Mouse (Mus musculus) heart, embryonic 12.5 days (tissue): Measurements from ENCODE around the gene Cnn1. TPM values are rescaled to one million over a fixed set of nuclear protein-coding genes. Genes with fewer than 3 reads are reported as not detected.
A peak's percentile ranks its signal among the peaks of the same experiment; 100 is the strongest.

Experiments used
- ATAC-seq: fragments of 200-750 bp; cut with Nextera tagmentation; 2 replicates; pipeline ENCODE4 v1.8.0; 2017; ENCODE audit warnings: moderate TSS enrichment, moderate library complexity; ENCODE audit not compliant: insufficient number of reproducible peaks, low FRiP score
- H3K27ac ChIP-seq: fragments of 300-500 bp; sonication (generic); 2 replicates; pipeline ENCODE4 v1.5.1; 2016; ENCODE audit warnings: mild to moderate bottlenecking, moderate library complexity; ENCODE audit not compliant: poor library complexity, severe bottlenecking
- H3K27me3 ChIP-seq: fragments of 300-500 bp; sonication (generic); replicated peaks from 2 replicates; pipeline ENCODE4 v1.6.1; 2016; ENCODE audit warnings: mild to moderate bottlenecking, moderate library complexity
- H3K36me3 ChIP-seq: fragments of 300-500 bp; sonication (generic); 2 replicates; pipeline ENCODE4 v1.6.1; 2016; ENCODE audit warnings: mild to moderate bottlenecking, moderate library complexity
- H3K4me1 ChIP-seq: fragments of 300-500 bp; sonication (generic); replicated peaks from 2 replicates; pipeline ENCODE4 v1.6.1; 2016; ENCODE audit warnings: mild to moderate bottlenecking
- H3K4me2 ChIP-seq: fragments of 300-500 bp; sonication (generic); 2 replicates; pipeline ENCODE4 v1.6.1; 2016; ENCODE audit warnings: mild to moderate bottlenecking, moderate library complexity
- H3K4me3 ChIP-seq: fragments of 300-500 bp; sonication (generic); 2 replicates; pipeline ENCODE4 v1.5.1; 2016; ENCODE audit warnings: mild to moderate bottlenecking
- H3K9ac ChIP-seq: fragments of 300-500 bp; sonication (generic); 2 replicates; pipeline ENCODE4 v1.6.1; 2016; ENCODE audit warnings: mild to moderate bottlenecking, moderate library complexity
- H3K9me3 ChIP-seq: fragments of 300-500 bp; sonication (generic); replicated peaks from 2 replicates; pipeline ENCODE4 v1.6.1; 2016; ENCODE audit warnings: mild to moderate bottlenecking, moderate library complexity
- WGBS: fragments of 180-500 bp; shearing (Covaris S2); methylation state at CpG from one replicate; pipeline ENCODE4 v1.1.7; 2016; 5-methylcytosine and 5-hydroxymethylcytosine counted together
- polyA plus RNA-seq: library from polyadenylated mRNA; unstranded; fragments of >200 nt; fragmentation: Nextera tagmentation; extraction: Ambion mirVana; gene quantifications from 2 replicates; pipeline ENCODE4 v1.2.1, GENCODE M21; 2016

Gene Cnn1
- polyA plus RNA-seq, 1 experiment from 2014 or later = 391 TPM

DNA sequence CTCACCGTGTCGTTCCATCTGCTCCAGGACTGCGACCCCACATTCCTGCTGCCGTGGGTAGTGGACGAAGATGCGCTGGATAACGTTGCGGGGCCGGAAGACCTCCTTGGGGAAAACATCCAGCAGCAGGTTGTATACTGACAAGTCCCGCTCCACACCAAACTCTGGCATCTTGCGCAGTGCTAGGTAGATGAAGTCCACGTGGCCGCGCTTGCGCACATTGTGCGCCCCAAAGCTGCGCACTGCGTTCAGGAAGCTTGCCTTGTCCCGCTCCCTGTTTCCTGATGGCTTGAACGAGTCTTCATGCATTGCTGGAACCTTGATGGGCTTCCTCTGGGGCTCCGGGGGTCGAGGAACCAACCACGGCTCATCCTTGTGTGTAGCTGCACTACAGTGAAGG, 22.8 kb upstream of the Cnn1 start:
- Histone ChIP-seq H3K36me3 (peaks cover 64% of the 10 kb centered on the region), H3K4me3 (no peak overlapping the region), H3K4me1 (no peaks in the 10 kb centered on the region), H3K27me3 (no peaks in the 10 kb centered on the region), H3K9me3 (no peaks in the 10 kb centered on the region), H3K4me2 (no peak overlapping the region), H3K27ac (no peak overlapping the region), H3K9ac (no peak overlapping the region)
- ATAC-seq = no peak
- 91% methylated on average over 23 of the region's 23 CpGs for WGBS

DNA sequence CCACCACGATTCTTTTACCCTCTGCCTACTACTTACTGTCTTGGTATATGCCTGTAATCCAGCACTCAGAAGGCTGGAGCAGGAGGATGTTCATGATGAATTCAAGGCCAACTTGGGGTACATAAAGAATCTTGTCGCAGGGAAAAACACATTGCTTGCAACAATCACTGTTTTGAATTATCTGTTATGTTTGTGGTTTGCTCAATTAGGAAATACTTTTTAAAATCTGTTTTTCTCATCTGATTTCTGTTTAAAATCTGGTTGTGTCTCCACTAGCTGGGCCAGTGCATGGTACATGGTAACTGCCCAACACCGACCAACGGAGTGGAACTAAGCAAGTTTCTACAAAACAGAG, 14.4 kb upstream of the Cnn1 start:
- peak overlapping the region; percentile 82 for H3K9ac ChIP-seq
- peaks cover 22% of the 10 kb centered on the region for H3K36me3 ChIP-seq
- peak overlapping the region; percentile 30; the same call in 1 of the 2 replicates for H3K27ac ChIP-seq
- H3K4me1 ChIP-seq = peaks cover 19% of the 10 kb centered on the region
- H3K4me3 ChIP-seq = peak overlapping the region; percentile 85
- no peaks in the 10 kb centered on the region for H3K9me3 ChIP-seq
- 32% methylated on average over 4 of the region's 4 CpGs for WGBS
- ATAC-seq = no peak
- no peaks in the 10 kb centered on the region for H3K27me3 ChIP-seq
- peak overlapping the region; percentile 83 for H3K4me2 ChIP-seq

GRCm38 (mm10) chr9:22085022-22085834, 13.8 kb upstream of the Cnn1 start, which contains the start of gene Ecsit:
Gene Ecsit (minus strand): TSS chr9:22085438.
- Histone ChIP-seq H3K4me3 (peak within 1 kb of the TSS; percentile 85), H3K36me3 (peaks cover 17% of the 10 kb centered on the region), H3K9me3 (no peaks in the 10 kb centered on the region), H3K9ac (peak within 1 kb of the TSS; percentile 82), H3K4me2 (peak within 1 kb of the TSS; percentile 83), H3K4me1 (peaks cover 19% of the 10 kb centered on the region), H3K27ac (peak within 1 kb of the TSS; percentile 75), H3K27me3 (no peaks in the 10 kb centered on the region)
- WGBS = under 1% methylated on average over 48 of the region's 48 CpGs
- ATAC-seq = peak; percentile 98

- H3K4me3 ChIP-seq = peak overlapping the region; percentile 85
- peak overlapping the region; percentile 82 for H3K9ac ChIP-seq
- no peak for ATAC-seq
- H3K27ac ChIP-seq = peak overlapping the region; percentile 75
- peaks cover 19% of the 10 kb centered on the region for H3K4me1 ChIP-seq
- 77% methylated on average over 6 of the region's 6 CpGs for WGBS
- no peaks in the 10 kb centered on the region for H3K27me3 ChIP-seq
- no peaks in the 10 kb centered on the region for H3K9me3 ChIP-seq
- H3K36me3 ChIP-seq = peaks cover 11% of the 10 kb centered on the region; the same call in 1 of the 2 replicates
- H3K4me2 ChIP-seq = peak overlapping the region; percentile 83
Observed at GRCm38 (mm10) chr9:22086012-22086411, 13.0 kb upstream of the Cnn1 start.

DNA sequence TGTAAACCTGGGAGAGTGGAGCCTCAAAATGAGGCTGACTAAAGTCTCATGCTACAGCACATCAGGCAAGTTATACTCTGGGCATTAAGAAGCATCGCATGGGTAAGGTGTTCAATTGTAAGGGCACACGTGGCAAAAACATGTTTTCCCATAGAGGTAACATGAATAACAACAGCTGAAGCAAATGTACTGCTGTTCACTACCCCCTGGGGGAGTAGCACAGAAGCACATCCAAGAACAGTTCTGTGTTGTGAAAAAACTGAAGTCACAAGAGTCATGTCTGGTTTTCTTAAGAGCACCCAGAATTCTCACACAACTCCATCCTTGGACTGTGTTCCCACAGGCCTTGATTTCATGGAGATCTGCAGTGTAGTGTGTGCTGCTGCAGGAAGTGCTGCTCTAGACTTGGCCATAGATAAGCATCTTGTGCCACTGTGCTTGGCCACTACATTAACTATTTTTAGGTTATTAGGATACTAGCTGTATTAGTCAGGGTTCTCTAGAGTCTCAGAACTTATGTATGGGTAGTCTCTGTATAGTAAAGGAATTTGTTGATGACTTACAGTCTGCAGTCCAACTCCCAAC, 11.9 kb upstream of the Cnn1 start:
- H3K4me3 ChIP-seq = no peak overlapping the region
- no peak for ATAC-seq
- H3K36me3 ChIP-seq = peaks cover 11% of the 10 kb centered on the region; the same call in 1 of the 2 replicates
- no peak overlapping the region for H3K4me2 ChIP-seq
- H3K9me3 ChIP-seq = no peaks in the 10 kb centered on the region
- 81% methylated on average over 2 of the region's 2 CpGs for WGBS
- H3K4me1 ChIP-seq = peaks cover 19% of the 10 kb centered on the region
- no peak overlapping the region for H3K9ac ChIP-seq
- no peaks in the 10 kb centered on the region for H3K27me3 ChIP-seq
- H3K27ac ChIP-seq = no peak overlapping the region

- ATAC-seq = no peak
- H3K9me3 ChIP-seq = no peaks in the 10 kb centered on the region
- 99% methylated on average over 7 of the region's 7 CpGs for WGBS
- H3K9ac ChIP-seq = no peak overlapping the region
- no peak overlapping the region for H3K4me2 ChIP-seq
- no peaks in the 10 kb centered on the region for H3K36me3 ChIP-seq
- H3K4me3 ChIP-seq = no peak overlapping the region
- no peak overlapping the region for H3K27ac ChIP-seq
- no peaks in the 10 kb centered on the region for H3K27me3 ChIP-seq
- peaks cover 19% of the 10 kb centered on the region for H3K4me1 ChIP-seq
Observed at GRCm38 (mm10) chr9:22089281-22089680, 9.7 kb upstream of the Cnn1 start.

- peaks cover 19% of the 10 kb centered on the region for H3K4me1 ChIP-seq
- H3K4me3 ChIP-seq = no peak overlapping the region
- no peaks in the 10 kb centered on the region for H3K27me3 ChIP-seq
- H3K9ac ChIP-seq = no peak overlapping the region
- H3K36me3 ChIP-seq = no peaks in the 10 kb centered on the region
- H3K9me3 ChIP-seq = no peaks in the 10 kb centered on the region
- 76% methylated on average over 7 of the region's 7 CpGs for WGBS
- no peak overlapping the region for H3K27ac ChIP-seq
- H3K4me2 ChIP-seq = no peak overlapping the region
- no peak for ATAC-seq
Observed at GRCm38 (mm10) chr9:22089986-22090385, 9.0 kb upstream of the Cnn1 start.

- Histone ChIP-seq H3K27ac (no peak overlapping the region), H3K9me3 (no peaks in the 10 kb centered on the region), H3K27me3 (no peaks in the 10 kb centered on the region), H3K36me3 (no peaks in the 10 kb centered on the region), H3K4me2 (no peak overlapping the region), H3K4me1 (0 out of 2 replicates have a peak, but pooled peaks cover 10% of the 10 kb centered on the region), H3K9ac (no peak overlapping the region), H3K4me3 (no peak overlapping the region)
- ATAC-seq = no peak
- 82% methylated on average over 6 of the region's 6 CpGs for whole genome bisulfite sequencing
Observed at GRCm38 (mm10) chr9:22092746-22093145, 6.3 kb upstream of the Cnn1 start.

DNA sequence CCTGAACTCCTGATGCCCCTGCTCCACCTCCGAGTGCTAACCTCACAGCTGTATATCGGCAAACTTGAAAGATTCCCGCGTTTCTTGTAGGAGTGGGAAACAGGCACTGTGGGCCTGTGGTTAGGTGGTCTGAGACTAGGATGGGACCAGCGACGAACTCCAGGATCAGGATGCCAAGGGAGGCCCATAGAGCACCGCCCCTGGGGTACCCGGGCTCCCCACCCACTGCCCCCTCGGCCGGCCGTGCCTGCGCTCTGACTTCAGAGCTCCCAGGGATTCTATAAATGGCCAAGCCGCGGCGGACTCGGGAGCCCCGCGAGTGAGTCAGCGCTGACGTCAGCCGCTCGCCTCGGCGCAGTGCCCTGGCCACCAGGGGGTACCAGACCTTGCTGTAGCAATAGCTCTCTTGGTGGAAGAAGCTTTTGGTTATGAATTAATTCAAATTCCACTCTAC, 3.1 kb upstream of the Cnn1 start:
- Histone ChIP-seq H3K9ac (peak overlapping the region; percentile 67), H3K27me3 (0 out of 2 replicates have a peak, but pooled peaks cover 7% of the 10 kb centered on the region), H3K4me1 (peaks cover 21% of the 10 kb centered on the region), H3K4me3 (peak overlapping the region; percentile 40), H3K4me2 (peak overlapping the region; percentile 73), H3K36me3 (no peaks in the 10 kb centered on the region), H3K27ac (peak overlapping the region; percentile 44; the same call in 1 of the 2 replicates), H3K9me3 (no peaks in the 10 kb centered on the region)
- WGBS = 1% methylated on average over 24 of the region's 24 CpGs
- peak; percentile 74 for ATAC-seq

DNA sequence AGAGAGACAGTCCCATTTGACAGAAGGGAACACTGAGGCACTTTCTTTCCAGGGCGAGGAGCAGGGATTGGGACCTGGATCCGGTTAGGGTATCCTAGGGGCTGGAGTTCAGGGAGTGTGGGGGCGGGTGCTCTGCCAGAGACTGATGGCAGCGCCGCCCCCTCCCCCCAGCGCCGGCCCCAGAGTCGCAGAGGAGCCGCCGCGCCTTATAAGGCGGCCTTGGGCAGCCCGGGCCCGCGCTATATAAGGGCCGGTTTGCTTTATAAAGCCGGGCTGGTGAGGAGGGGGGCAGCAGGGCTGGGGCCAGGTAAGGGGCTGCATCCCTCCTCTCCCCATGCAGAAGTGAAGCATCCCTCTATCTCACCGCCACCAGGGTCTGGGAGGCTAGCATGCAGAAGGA, 906 bp downstream of the Cnn1 start:
- Histone ChIP-seq H3K4me1 (peaks cover 22% of the 10 kb centered on the region), H3K9ac (peak overlapping the region; percentile 70), H3K27me3 (0 out of 2 replicates have a peak, but pooled peaks cover 9% of the 10 kb centered on the region), H3K9me3 (no peaks in the 10 kb centered on the region), H3K4me3 (peak overlapping the region; percentile 42), H3K4me2 (peak overlapping the region; percentile 66), H3K27ac (peak overlapping the region; percentile 82), H3K36me3 (peaks cover 36% of the 10 kb centered on the region)
- under 1% methylated on average over 17 of the region's 18 CpGs for WGBS
- peak; percentile 66 for ATAC-seq

- Histone ChIP-seq H3K9me3 (no peaks in the 10 kb centered on the region), H3K4me2 (no peak overlapping the region), H3K9ac (no peak overlapping the region), H3K4me1 (no peaks in the 10 kb centered on the region), H3K4me3 (no peak overlapping the region), H3K27ac (no peak overlapping the region), H3K27me3 (no peaks in the 10 kb centered on the region), H3K36me3 (peaks cover 97% of the 10 kb centered on the region)
- no peak for ATAC-seq
- WGBS = 84% methylated on average over 9 of the region's 9 CpGs
Observed at GRCm38 (mm10) chr9:22108194-22108593, 9.2 kb downstream of the Cnn1 start.
